Mouse (Mus musculus) left cerebral cortex, adult 11 months (tissue): ENCODE measurements around the gene Gfra1.

Experiments used
- DNase-seq: peaks from one replicate; pipeline ENCODE4 v3.0.0; 2022; ENCODE audit warnings: low spot score

The Gfra1 gene

GRCm38 (mm10) chr19:58251095-58251494 lies 204.6 kb downstream of the Gfra1 start:
- no peak for DNase-seq

DNA sequence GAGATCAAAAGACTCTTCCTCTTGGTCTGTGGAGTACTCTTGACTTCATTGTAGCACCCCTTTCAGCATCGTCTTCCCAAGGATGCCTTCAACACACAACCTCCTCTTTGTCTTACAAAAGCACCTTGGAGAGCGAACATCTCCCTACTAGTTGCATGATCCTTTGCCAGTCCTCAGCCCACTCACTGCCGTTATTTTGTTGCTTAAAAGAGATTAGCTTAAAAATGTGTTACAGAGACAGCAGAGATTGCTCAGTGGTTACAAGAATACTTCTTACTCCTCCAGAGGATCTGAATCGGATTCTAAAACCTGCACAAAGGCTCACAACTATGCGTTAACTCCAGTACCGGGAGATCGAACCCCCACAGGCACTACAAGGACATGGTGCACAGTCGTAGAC lies 205.5 kb downstream of the Gfra1 start:
- DNase-seq = no peak

DNA sequence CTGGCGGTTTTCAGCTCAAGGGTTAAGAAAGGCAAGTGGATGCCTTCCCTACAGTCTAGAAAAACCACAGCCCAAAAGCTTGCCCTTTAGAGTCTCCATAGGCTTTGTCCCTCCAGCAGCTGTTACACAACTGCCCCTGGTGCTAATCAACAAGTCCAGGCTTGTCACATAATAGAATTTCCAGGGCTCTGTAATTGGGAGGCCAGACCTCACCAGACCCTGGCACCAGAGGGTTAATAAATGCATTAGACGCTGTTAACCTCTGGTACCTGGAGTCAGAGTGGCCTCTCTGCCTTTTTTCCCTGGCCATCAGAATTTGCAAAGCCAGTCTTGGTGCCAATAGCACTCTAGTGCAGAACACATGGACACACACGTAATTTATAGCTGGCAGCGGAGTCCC lies 211.6 kb downstream of the Gfra1 start:
- no peak for DNase-seq

- DNase-seq = no peak
These were observed 212.1 kb downstream of the Gfra1 start for GRCm38 (mm10) chr19:58243604-58244003.

DNA sequence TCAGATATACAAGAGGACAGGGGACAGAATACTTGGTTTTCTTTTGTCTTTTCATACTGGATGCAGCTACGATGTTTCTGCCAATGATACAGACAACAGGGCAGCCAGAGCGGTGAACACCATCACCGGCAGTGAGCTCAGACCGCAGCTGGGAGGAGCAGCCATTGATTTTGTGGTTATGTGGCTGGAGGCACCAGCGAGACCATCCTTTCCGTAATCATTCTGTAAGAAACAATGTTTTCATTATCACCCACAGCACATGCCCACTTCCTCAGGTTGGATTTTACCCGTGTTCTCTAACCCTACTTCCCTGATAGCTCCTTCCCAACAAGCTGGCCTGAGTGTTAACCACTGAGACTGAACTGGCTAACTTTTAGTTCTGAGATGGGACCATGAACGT lies 217.4 kb downstream of the Gfra1 start:
- no peak for DNase-seq

GRCm38 (mm10) chr19:58227725-58228124 lies 228.0 kb downstream of the Gfra1 start:
- no peak for DNase-seq

DNA sequence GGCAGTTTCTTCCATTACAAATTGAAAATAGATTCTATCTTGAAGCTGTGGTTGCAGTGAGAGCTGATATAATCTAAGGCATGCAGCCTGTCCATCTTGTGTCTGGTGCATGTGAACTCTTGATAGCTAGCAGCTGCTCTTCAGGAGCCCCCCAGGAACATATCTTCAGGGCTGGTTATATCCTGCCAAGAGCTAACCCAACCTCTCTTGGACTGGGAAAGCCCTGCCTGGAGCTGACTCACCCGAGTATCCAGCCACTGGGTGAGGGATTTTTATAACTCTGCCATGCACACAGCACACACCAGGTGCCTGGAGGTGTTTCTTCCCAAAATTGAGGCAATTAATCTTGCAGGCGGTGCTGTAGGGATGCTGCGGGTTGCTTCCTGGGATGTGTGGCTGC lies 228.8 kb downstream of the Gfra1 start:
- DNase-seq = no peak

DNA sequence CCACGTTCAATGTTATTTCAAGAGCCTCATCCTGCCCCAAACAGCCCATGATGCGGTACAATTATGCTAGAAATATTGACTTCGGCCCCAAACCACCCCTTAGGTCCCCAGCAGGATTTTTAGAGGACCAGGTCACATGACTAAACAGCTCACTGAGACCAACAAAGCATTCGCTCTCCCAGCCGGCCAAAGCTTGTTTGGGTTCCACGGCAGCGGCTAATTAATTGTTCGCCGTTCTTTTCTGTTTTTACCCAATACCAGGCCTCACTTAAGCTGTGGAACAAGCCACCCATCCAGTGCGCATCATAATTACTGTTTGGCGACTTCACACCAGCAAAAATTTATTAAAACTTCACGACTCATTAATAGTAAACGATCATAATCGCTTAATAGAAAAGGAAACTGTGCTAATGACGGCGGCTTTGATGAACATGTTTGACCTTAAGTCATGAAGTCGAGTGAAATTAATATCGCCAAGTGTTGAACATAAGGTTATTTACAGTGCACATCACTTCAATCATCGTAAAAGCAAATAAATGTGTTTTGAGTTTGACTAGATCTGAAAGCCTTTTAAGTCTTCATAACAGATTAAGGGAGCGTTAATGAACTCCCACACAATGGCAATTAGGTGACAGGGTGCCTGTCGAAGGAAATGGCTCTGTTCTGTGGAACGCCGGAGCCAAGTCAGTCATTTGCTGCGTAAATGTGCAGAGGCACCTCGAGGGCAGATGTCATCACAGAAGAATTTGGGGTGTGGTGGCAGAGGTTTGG lies 235.5 kb downstream of the Gfra1 start:
- no peak for DNase-seq

- no peak for DNase-seq
These were observed 238.1 kb downstream of the Gfra1 start for GRCm38 (mm10) chr19:58217591-58217990.

- DNase-seq = no peak
These were observed 249.1 kb downstream of the Gfra1 start for GRCm38 (mm10) chr19:58206496-58207044.

- DNase-seq = no peak
These were observed 250.2 kb downstream of the Gfra1 start for GRCm38 (mm10) chr19:58205470-58205869.

GRCm38 (mm10) chr19:58202627-58203026 lies 253.1 kb downstream of the Gfra1 start:
- no peak for DNase-seq

- DNase-seq = no peak
These were observed 256.0 kb downstream of the Gfra1 start for GRCm38 (mm10) chr19:58199679-58200078.

DNA sequence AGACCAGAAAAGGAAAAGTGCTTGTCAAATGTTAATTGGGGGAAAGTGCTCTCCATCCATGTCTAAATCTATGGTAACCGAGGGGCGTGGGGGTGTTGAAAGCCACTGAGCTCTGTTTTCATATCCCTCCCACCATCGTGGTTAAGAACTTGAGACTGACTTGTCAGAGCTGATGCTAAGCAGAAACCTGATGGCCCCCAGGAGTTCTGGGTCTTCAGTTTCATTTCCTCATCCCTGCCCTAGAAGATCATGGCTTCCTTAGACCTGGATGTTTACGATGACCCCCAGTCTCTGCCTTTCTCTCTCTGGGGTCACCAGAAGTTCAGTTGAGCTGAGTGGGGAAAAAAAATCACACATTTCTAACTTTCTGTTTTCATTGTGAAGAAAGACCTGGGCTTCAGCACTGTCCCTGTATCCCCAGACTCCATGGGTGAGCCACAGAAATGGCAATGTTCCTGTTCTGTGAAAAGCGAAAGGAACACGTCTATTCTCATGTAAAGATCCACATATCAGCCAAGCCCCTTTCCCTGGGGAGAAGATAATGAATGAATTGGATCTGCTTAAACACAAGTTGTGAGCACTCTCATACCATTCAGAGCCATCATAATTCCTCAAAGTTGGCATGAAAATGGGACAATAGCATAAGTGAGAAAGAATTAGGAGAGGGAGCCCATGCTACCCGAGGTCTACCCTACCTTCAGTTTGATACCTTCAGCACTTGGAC lies 261.8 kb downstream of the Gfra1 start:
- DNase-seq = no peak

- DNase-seq = no peak
These were observed 264.8 kb downstream of the Gfra1 start for GRCm38 (mm10) chr19:58190947-58191346.

DNA sequence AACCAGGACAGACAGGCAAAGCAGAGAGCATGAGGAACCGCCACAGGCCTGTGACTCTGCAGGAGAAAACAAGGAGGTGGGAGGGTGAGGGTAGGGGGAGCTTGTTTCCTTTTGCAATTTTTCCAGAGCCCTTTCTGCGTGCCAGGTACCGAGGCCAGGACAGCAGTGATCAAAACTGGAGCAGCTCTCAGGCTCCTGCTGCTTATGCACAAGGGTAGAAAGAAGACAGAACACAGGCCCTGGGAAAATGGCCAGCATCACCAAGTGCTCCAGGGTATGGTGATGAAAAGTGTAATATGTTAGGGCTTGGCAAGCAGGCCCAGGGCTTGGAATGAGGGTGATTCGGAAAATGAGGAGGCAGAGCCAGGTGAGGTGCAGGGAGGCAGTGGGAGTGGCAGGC lies 269.2 kb downstream of the Gfra1 start:
- DNase-seq = no peak
